Mouse (Mus musculus) cortical plate, adult 2 months (tissue): ENCODE data around the gene Cit.

Experiments used
- CTCF ChIP-seq: fragments of 200-500 bp; IDR thresholded peaks from 2 replicates; pipeline ENCODE4 v1.5.1; 2011; ENCODE audit warnings: mild to moderate bottlenecking, control low read depth, low read length; ENCODE audit not compliant: insufficient read depth; ENCODE audit errors: extremely low read depth
- POLR2A ChIP-seq: fragments of 200-500 bp; IDR thresholded peaks from 2 replicates; pipeline ENCODE4 v1.6.1; 2011; ENCODE audit warnings: mild to moderate bottlenecking, low read length, control low read depth; ENCODE audit not compliant: insufficient read depth; ENCODE audit errors: extremely low read depth

DNA sequence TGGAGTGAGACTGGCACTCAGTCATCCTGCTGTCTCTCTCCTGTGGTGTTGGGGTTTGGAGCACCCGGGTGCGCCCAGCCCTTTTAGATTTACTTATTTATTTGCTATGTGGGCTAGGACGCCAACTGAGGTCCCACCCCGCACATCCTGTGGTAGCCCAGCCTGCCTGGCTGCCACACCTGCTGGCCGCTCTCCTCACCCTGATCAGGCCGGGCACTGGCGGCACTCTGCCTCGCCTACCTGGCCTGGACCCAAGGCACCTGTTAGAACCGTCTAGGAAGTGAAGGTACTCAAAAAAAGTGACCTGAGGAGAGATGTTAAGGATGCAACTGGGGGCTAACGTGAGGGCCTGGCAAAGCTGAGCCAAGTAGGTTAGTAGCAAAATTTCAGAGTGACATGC is 17.4 kb downstream of the Cit start:
- TF ChIP-seq CTCF, result no peak
- TF ChIP-seq POLR2A, result no peak
